Mouse (Mus musculus) heart, adult 9 months (tissue): ENCODE measurements at regions not wholly inside any gene's neighbourhood (a gene's known extent, or its start where the extent isn't known, plus 50 kb on each side); places are given as distances from the start of the nearest gene placed in this dataset.

Experiments used
- DNase-seq, 2 experiments: peaks; one replicate each; pipeline ENCODE4 v3.0.0; 2022; ENCODE audit warnings: low spot score in 2 of 2

DNA sequence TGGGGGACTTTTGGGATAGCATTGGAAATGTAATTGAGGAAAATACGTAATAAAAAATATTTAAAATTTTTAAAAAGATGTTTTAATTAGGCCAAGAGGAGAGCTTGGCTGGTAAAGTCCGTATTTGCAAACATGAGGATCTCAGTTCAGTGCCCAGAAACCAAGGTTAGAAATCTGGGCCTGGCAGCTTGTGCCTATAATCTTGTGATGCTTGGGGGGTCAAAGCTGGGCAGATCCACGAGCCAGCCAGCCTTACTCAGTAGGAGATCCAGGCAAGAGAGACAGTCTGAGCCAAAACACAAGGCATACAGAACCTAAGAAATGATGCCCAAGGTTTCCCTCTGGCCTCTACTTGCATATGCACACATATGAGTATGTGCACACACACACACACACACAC, 54.1 kb upstream of the Cxadr start:
- DNase-seq = no peak

DNA sequence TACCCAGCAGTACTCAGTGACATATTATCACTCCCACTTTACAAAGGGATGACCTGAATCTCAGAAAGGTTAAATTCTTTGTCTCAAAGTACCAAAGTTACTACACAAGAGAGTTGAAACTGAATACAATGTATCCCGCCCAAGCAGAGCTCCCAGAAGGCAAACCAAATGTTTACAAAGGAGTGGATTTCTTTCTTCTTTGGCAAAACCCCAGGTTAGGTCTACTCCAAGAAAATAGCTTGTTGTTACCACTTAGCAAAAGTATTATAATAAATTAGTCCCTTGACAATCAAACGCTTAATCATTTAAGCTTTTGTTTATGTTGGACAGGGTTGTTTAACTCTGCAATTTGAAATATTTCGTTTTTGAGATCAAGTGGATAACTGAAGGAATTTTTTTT, 58.6 kb upstream of the Cxadr start:
- DNase-seq = no peak

DNA sequence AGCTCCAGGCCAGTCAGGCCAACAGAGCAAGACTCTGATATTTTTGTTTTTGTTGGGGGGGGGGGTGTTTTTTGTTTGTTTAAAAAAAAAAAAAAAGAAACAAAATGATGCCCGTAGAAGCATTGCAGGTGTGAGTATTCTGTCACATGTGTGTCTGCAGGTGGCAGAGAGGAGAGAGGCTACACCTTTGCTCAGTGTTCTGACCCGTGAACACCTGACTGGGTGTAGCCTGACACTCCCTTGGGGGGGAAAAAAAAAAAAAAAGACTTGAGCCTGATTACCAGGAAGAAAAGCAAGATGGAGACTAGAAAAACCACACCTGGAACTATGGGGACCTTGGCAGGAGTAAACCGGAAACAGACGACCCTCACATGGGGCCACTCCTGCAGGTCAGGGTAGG, 61.1 kb upstream of the Cxadr start:
- no peak for DNase-seq

DNA sequence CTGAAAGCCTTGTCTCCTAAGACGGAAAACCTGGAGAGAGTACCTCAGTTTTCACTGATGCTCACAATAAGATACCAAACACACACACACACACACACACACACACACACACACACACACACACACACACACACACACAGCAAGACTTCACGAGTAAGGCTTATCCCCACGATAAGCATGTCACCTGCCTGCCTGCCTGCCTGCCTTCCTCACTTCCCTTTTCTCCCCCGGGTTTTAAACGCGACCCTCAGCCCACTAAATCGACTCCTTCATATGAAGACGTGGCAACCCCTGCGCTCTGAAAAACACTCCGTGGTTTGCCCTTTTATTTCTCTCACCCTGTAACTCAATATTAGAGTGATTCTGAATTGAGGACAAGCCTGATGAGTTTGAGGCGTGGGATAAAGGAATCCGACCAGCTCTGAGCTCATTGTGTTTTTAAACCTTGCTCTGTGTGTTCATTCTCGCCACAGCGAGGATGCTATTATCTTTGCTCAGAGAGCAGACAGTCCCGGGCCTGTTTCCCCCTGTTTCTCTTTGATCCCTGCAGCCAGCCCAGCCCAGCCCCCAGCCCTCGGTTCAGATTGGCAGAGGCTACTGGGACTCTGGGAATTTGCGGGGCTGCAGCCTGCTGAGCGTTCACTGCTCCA, 63.1 kb upstream of the Cxadr start:
- no peak for DNase-seq

DNA sequence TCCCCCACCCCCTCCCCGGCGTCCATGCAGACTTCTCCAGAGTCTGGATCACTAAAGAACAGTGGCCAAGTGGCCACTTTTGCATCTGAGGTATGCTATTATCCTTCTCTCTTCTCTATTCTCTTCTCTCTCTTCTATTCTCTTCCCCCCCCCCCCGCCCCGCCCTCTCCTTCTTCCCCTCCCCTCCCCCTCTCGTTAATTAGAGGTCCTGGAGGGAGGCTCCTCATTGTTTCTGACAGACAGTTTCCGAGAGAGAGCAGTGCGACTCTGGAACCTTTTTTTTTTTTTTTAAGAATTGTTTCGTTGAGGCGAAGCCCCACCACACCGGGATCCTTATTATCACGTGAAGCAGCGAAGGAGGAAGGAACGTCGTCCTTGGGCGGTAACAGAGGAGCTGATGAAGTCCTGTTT, 63.6 kb upstream of the Cxadr start:
- DNase-seq = no peak

DNA sequence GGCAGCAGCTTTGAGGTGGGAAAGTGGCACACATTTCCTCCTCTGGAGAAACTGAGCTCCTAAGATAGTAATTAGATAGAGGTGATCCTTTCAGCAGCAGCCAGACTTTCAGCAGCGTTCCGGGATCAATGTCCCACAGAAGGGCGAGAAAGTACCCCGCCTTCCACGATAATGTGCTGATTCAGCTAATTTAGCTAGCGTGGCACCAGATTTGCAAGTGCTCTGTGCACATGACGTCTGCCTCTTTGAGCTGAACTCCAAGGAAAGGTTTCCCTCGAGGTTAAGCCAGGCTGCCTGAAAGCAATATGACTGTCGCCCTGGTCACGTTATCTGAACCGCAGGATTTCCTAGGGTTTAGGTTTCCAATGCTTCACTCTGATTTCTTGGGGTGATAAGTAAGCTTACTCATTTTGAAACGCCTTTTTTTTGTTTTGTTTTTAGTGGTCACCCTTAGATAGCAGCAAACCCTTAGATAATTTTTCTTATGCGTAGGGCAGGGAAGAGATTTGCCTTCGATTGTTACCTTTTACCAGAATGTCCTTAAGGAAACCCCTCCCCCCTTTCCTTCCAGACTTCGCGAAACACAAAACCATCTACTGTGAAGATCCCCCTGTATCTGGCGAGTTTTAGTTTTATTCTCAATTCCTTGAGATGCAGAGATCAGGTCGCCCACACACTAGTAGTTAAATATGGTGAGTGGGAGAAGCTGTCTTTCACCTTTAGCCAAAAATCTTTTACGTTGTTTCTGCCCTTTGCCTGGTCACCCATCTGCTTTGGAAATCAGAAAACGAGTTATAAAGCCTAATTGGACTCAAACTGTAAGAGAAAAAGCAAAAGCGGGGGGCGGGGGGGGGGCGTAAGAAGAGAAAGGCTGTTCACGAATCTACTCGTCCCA, 64.3 kb upstream of the Cxadr start:
- DNase-seq = peak in 1 of 2 experiments; percentile 11

DNA sequence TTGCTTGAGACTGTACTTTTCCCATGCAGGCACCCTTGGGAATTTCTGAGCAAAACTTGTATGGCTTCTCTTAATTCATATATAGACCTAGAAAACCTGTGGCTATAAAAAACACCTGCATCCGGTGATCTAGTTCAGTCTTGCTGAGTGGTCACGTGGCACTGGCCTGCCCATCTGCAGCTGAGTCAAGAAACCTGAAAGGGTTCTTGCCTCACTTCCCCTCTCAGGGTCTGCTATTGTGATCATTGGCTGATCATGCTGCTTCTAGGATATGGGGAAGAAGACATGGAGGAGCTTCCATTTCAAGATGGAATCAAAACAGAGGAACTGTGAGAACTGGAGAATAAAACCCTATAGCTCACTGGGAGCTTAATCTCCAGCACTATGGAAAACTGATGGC, 69.1 kb upstream of the Cxadr start:
- DNase-seq = no peak

DNA sequence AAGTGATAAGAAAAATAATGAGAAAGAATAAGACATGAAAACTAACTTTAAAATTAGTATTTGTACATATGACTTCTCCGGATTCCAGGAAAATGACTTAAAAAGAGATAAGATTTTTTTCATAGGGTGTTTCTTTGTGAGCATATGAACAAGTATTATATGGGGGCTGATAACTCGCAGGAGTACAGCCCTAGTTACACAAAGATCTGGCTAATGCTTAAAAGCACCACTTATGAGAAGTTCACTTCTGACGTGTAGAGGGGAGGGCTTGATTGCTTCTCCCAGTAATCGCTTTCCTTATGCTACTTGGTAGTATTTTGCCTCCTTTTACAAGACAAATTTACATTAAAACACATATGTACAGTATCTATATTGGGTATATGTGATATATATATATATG, 72.3 kb upstream of the Cxadr start:
- no peak for DNase-seq

DNA sequence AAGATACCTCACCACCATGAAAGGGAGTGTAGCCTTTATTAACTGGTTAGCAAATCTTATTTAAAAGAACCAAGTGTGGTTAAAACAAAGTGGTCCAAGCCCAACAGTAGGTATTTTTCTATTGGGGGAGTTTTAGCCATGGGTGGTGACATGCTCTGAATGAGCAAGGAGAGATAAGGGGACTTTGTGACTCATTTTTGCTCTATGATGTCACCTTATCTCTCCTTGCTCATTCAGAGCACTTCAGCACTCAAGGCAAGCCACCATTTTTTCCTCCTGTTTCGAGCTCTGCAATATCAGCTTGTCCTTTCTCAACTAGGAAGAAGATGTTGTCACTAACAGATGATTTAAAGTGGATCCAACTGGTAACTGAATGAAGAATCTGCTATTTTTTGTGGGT, 78.9 kb upstream of the Cxadr start:
- DNase-seq = no peak

DNA sequence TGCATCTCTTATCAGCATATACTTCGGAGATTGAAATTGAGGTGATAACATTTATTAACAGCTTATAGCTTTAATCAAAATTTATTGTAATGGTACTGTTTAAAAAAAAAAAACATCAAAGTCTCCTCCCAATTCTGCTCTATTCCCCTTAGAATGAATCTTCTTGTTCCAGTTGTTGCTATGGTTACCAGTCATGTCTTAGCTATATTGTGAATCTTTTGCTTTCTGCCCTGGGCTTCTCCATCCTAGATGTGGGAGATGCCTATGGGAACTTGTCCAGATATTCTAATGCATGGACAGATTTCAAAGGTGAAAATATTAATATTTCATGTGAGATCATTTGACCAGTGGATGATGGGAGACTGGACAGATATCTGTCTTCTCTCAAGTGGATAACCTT, 79.5 kb upstream of the Cxadr start:
- no peak for DNase-seq

DNA sequence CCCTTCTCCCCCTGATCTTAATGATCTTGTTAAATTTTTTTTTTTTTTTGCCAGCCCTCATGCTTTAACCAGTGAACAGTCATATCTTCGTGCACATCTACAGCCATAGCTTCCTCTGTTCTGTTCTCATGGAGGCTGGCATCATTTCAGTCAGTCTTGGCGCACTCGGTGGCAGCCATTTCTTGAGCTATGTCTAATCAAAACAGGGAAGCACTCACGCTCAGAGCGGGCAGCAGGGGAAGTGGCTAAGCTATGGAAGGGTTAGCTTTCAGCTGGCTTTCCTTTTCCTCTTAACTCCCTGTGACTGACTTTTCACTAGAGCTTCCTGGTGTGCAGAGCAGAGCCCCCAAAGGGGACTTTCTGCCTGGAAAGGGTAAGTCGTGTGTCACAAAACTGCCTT, 83.7 kb upstream of the Cxadr start:
- peak in 1 of 2 experiments; percentile 31 for DNase-seq

DNA sequence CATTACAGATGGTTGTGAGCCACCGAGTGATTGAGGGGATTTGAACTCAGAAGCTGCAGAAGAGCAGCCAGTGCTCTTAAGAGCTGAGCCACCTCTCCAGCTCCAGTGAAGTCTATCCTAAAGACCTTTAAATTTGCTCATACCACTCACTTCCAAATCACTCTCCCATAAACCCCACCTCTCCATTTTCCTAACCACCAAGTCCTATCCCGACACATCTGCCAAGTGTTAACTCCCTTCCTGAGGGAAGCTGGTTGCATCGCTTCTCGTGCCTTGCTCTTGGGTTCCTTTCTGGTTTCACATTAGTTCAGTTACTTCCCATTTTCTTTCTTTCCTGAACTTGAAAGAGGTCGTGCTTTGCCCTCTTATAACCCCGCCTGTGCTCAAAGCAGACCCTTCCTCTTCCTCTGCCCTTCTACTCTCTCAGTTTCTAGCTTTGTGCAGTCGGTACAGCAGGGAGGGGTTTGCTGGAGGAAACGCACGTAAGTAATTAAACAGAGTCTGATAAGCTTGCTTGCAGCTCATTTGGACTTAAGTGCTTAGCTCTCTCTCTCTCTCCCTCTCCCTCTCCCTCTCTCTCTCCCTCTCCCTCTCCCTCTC, 84.4 kb upstream of the Cxadr start:
- no peak for DNase-seq

DNA sequence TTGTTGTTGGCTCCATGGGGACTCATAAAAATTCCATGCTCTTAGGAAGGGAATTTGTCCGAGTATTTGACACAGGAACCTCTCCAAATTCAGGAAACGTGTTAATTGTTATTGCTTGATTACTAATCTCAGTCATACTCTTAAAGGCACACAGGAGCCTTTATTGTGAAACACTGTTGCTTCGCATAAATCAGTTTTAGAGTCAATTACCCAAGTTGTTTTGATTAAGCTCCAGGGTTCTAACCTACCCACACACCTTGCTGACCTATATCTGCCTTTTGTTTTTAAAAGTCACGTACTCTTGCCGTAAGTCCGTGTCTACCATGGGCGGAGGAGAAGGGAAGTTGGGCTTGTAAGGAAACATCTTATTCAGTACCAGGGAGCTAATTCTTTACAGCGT, 89.6 kb upstream of the Cxadr start:
- no peak for DNase-seq

DNA sequence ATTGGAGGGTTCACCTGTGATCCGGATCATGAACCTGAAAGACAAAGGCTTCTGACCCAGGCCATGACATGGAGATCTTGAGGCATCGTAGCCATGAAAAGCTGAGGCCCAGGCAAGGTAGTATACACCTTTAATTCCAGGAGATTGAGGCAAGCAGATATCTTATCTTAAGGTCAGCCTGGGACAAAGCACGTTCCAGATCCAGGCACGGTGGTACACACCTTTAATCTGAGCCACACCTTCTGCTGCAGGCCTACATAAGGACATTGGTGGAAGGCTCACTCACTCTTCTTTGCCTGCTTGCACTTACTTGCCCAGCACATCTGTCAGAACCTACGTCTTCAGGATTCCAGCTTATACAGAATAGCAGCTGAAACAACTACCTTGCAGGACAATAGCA, 93.0 kb upstream of the Cxadr start:
- DNase-seq = no peak

DNA sequence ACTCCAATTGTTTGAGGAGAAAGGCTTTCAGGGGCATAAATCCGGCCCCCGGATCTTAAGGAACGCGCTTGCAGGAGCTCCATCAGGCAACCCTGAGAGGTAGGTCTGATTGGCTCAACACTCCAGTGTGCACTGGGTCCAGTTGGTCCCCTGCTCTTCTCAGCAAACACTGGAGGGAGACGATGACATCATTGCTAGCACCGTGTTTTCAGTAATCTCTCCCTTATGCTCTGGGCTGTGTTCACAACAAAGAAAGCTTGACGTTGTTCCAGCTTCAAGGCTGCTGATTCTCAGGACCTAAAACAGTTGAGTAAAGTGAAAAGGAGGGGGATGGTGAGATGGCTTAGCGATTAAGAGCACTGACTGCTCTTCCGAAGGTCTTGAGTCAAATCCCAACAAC, 97.0 kb upstream of the Cxadr start:
- DNase-seq = no peak

DNA sequence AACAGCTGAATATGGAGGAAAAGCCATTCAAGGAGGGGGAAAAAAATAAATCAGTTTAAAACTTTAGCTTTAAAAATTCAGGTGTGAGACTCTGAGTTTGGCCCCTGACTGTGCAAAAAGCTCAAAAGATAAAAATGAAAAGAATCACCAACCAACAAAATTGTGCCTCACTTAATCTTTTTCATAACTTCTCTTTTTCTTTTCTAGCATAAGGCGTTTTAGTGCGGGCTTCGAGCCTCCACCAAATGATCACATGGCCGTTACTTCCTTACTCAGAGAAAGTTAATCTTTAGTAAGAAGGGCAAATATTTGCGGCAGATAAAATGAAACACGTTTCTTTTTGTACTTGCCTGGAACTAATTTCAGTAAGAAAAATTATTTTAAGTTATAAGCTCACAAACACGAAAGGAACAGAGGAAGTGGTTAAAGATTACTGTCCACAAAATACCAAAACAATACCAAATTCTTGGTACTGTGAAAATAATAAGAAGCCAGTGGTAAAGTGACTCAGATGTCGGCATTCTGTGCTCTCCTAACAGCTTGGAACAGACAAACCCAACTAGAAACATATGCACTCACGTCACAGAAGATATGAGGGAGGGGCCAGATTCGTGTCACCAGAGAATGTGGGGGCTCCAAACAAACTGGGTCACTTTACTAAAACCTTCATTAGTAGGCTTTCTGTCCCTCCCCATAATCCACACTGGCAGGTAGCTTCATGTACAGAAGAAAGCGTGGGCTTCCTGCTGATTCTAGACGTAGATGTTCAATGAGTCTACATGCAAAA, 101.1 kb upstream of the Cxadr start:
- no peak for DNase-seq

DNA sequence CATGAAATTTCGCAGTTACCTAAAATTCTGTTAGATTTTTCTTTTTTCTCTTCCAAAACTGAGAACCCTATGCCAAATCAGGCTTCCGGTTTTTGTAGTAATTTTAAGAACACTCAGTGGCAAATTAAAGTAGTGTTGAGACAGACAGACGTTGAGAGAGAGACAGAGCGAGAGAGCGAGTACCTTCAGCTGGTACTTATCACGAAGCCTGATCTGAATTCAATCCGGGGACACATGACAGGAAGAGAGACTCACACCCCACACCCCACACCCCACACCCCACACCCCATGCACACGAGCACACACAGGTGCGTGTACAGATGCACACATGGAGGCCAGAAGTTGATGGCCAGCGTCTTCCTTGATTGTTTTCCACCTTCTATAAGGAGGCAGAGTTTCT, 102.0 kb upstream of the Cxadr start:
- DNase-seq = no peak

DNA sequence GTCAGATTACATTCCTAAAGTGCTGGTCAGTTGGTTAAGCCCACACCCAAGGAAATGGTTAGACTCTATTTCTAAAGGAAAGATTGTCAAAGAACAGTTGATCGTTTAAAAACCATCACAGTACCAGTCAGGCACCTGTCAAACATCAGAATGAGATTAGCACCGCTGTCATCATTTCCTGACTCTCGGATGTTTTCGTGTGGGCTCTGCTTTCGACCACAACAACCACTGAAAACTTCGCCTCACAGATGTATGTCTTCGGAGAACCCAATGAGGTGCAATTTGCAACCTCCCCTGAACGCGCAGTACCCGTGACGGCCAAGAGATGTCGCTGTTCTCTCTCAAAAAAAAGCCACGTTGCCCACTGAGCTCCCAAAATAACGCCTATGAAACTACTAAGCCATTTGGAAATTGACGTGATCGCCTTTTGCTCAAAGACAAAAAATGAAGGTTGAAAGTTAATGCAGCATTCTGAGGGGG, 102.6 kb upstream of the Cxadr start:
- DNase-seq = peak; percentile 23 to 63

DNA sequence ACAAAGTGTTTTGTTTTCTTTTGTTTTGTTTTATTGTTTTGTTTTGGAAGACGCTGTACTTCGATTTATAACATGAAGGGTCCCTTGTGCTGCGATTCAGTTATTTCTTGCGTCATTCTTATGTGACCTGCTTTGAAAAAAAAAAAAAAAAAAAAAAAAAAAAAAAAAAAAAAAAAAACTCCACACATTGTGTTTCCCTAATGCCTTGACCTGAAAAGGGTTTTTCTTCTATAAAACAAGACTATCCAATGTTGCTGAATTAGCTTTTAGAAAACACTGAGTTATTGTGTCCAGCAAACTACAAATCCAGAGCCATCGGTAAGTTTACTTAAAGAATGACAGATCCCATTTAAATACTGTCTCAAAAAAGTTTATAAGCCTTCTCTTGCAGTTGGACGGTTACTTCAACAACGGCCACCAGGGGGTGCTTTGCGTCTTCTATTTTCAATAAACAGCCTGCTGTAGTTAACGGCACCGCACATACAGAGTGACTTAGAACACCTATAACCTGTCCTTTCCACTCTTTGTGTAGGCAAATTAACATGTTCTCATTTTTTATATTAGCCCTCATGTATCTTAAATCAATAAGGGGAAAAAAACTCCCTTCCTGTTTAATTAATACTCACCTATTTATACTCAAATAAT, 103.9 kb upstream of the Cxadr start:
- DNase-seq = peak in 1 of 2 experiments; percentile 66

DNA sequence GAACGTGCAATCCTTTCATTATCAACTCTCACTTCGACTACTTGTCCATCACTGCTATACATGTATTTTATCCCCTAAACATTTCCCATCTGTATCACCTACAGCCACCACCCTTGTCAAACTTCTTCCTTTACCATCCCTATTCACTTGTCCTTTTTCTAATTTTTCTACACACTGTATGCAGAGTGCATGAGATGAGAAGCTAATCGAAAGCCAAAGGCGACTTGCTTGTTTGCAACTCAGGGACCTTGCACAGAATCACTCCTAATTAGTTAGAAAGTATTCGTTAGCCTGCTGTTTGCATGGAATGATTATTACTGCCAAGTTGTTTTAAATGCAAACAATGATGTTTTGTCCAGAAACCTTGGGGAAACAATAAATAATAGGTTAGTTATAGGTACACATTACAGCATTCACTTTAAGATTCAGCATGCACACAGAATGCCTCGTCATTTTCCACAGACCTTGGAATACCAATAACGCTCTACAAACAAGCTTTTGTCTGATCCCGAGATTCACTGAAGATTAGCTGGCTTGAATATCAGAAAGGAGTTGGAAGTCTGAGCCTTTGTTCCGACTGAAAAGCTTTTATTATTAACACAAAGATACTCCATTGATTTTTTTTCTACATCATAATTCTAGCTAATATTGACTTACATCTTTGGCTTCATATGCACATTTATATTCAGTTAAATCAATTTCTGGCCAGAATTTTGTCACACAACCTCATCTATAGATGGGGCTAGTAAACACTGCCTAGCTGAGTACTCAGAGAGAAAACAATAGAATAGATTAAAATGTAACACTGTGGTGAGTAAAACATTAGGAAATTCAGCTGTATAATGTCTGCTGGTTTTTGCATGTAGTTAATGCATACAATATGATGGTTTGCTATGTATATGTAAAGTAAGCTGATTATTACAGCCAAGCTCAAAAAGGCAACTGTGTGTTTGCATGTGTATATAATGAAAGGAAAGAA, 130.4 kb upstream of the Cxadr start:
- no peak for DNase-seq
